Mouse (Mus musculus): ENCODE results near the gene Gjd3. TPM values are rescaled to one million over a fixed set of nuclear protein-coding genes. Genes with fewer than 3 reads are reported as not detected.

The Gjd3 gene
- polyA plus RNA-seq, 1 experiment, result 0.56 TPM

DNA sequence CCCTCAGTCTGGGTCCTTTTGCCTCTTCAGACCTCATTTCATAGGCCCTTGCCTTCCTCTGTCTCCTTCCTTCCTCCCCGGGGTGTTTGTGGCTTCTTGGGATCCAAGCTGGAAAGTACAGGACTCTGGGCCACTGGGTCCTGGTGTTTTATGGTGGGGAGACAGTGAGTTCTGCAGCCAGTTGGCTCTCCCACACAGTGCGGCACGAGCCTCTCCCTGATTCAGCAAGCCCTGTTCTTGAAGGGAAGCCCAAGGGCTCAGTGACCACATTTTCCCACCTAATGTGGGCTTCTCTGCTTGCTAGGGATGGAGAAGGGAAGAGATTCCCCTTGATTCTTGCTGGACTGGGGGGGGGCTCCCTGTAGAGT lies 40.3 kb downstream of the Gjd3 start:
- H3K27me3 ChIP-seq (ENCODE audit: control insufficient read depth, insufficient read depth, low read length), result no peaks in the 10 kb centered on the region

DNA sequence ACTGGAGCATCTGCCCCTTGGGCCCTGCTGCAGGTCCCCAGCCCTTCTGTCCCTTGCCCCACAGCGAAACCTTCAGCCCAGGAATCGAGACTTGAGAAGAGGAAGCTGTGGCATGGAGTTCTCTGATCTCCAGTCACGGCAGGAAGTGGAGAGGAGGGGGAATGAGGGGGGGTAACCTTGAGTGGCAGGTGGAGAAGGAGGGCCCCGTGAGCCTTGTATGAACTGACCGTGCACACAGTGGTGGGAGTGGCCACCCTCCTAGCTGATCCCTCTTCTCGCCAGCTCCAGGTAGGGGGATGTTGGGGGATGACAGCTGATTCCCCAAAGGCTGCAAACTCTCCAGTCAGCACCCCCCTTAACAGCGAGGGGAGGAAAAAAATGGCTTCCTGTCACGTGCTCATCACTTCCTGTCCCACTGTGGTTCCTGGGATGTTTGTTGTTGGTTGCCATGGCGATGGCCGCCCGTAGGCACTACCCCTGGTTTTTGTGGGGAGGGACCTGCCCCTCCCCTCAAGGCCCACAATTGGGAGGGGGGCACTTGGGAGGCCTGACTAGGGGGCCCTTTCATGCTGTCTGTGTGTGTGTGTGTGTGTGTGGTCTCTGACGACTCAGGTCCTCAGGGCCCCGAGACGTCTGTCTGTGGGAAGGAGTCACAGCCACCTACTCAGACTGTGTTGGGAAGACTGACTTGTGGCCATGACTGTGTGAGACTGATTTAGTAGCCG lies 40.8 kb downstream of the Gjd3 start:
- Histone ChIP-seq H3K27ac (ENCODE audit: insufficient read depth, low read length) (peak overlapping the region; percentile 85), H3K4me3 (ENCODE audit: extremely low read depth, insufficient read depth, insufficient read length) (peak overlapping the region; percentile 62), H3K4me1 (ENCODE audit: control insufficient read depth, insufficient read depth, insufficient read length) (peaks cover 64% of the 10 kb centered on the region), H3K36me3 (ENCODE audit: control insufficient read depth, insufficient read depth, low read length) (no peaks in the 10 kb centered on the region), H3K27me3 (ENCODE audit: control insufficient read depth, insufficient read depth, low read length) (no peaks in the 10 kb centered on the region)
- no peak for TF ChIP-seq CTCF (IDR thresholded peaks at IDR 0.05; ENCODE audit: extremely low read depth, insufficient read depth, insufficient read length, insufficient replicate concordance)
- WGBS, result under 1% methylated on average over 15 of the region's 15 CpGs
- DNase-seq (ENCODE audit: low read depth in 1 of 2, low spot score in 2 of 2), result peak; percentile 86 to 97

More for the DNA sequence above, 40.3 kb downstream of the Gjd3 start:
- no peak for DNase-seq (ENCODE audit: low read depth in 1 of 2, low spot score in 2 of 2)
- Histone ChIP-seq H3K27ac (ENCODE audit: insufficient read depth, low read length) (peak overlapping the region; percentile 85), H3K36me3 (ENCODE audit: control insufficient read depth, insufficient read depth, low read length) (no peaks in the 10 kb centered on the region), H3K4me1 (ENCODE audit: control insufficient read depth, insufficient read depth, insufficient read length) (peaks cover 70% of the 10 kb centered on the region), H3K4me3 (ENCODE audit: extremely low read depth, insufficient read depth, insufficient read length) (peak overlapping the region; percentile 62; the same call in 1 of the 2 replicates)
- WGBS, result 8% methylated on average over 3 of the region's 3 CpGs
- TF ChIP-seq CTCF (IDR thresholded peaks at IDR 0.05; ENCODE audit: extremely low read depth, insufficient read depth, insufficient read length, insufficient replicate concordance) (no peak), POLR2A (IDR thresholded peaks at IDR 0.05; ENCODE audit: low read depth, low read length) (no peak)

DNA sequence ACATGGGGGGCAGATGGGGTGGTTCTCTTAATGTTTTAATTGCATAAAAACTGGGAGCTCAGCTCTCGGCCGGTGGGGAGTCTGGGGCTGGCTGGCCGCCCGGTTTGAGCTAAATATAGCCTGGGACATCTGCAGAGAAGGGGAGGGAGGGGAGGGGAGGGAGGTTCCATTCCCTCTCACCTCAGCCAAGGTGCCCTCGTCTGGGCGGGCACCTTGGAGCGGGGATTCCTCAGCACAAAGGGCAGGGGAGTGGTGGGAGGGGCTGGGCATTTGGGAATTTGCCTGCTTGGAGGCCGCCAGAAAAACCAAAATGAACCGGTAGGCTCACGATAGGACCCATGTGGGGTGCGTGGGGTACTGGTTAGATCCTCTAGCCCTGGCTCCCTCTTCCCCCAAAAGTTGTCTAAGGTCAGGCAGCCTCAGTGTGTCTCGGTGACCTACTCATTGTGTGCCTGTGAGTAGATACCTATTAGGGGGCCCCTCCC lies 41.4 kb downstream of the Gjd3 start:
- Histone ChIP-seq H3K4me1 (ENCODE audit: control insufficient read depth, insufficient read depth, insufficient read length) (peaks cover 63% of the 10 kb centered on the region), H3K27me3 (ENCODE audit: control insufficient read depth, insufficient read depth, low read length) (no peaks in the 10 kb centered on the region), H3K36me3 (ENCODE audit: control insufficient read depth, insufficient read depth, low read length) (no peaks in the 10 kb centered on the region), H3K27ac (ENCODE audit: insufficient read depth, low read length) (peak overlapping the region; percentile 85), H3K4me3 (ENCODE audit: extremely low read depth, insufficient read depth, insufficient read length) (peak overlapping the region; percentile 62)
- TF ChIP-seq CTCF (IDR thresholded peaks at IDR 0.05; ENCODE audit: extremely low read depth, insufficient read depth, insufficient read length, insufficient replicate concordance) (no peak), POLR2A (IDR thresholded peaks at IDR 0.05; ENCODE audit: low read depth, low read length) (no peak)
- no peak for DNase-seq (ENCODE audit: low read depth in 1 of 2, low spot score in 2 of 2)
- WGBS, result 1% methylated on average over 12 of the region's 12 CpGs

DNA sequence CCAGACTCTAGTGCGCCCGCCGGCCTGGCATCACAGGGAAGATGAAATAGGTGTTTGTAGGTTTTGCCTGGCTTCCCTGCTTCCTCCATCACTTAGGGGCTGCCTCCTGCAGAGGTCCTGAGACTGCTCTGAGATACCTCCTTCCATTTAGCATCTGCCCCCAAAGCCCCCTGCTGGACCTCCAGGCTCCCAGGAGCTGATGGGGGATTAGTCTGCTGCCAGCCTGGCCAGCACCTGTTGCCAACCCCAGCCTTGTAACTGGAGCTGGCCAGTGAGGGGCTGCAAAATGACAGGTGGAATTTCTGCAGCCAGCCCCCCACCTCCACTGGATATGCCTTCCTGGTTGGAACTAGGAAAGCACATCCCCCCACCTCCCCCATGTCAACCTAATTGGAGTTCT lies 42.0 kb downstream of the Gjd3 start:
- TF ChIP-seq CTCF (IDR thresholded peaks at IDR 0.05; ENCODE audit: extremely low read depth, insufficient read depth, insufficient read length, insufficient replicate concordance), result no peak
- Histone ChIP-seq H3K27ac (ENCODE audit: insufficient read depth, low read length) (peak overlapping the region; percentile 85), H3K4me3 (ENCODE audit: extremely low read depth, insufficient read depth, insufficient read length) (peak overlapping the region; percentile 62; the same call in 1 of the 2 replicates), H3K4me1 (ENCODE audit: control insufficient read depth, insufficient read depth, insufficient read length) (peaks cover 57% of the 10 kb centered on the region; the same call in 1 of the 2 replicates), H3K27me3 (ENCODE audit: control insufficient read depth, insufficient read depth, low read length) (no peaks in the 10 kb centered on the region), H3K36me3 (ENCODE audit: control insufficient read depth, insufficient read depth, low read length) (no peaks in the 10 kb centered on the region)
- WGBS, result 53% methylated on average over 3 of the region's 3 CpGs
- no peak for DNase-seq (ENCODE audit: low read depth in 1 of 2, low spot score in 2 of 2)

- H3K27ac ChIP-seq (ENCODE audit: insufficient read depth, low read length), result peak overlapping the region; percentile 85
- WGBS, result 29% methylated on average over 11 of the region's 11 CpGs
- peak overlapping the region; percentile 62 for H3K4me3 ChIP-seq (ENCODE audit: extremely low read depth, insufficient read depth, insufficient read length)
- no peak for TF ChIP-seq CTCF (IDR thresholded peaks at IDR 0.05; ENCODE audit: extremely low read depth, insufficient read depth, insufficient read length, insufficient replicate concordance)
- TF ChIP-seq POLR2A (IDR thresholded peaks at IDR 0.05; ENCODE audit: low read depth, low read length), result no peak
- no peaks in the 10 kb centered on the region for H3K36me3 ChIP-seq (ENCODE audit: control insufficient read depth, insufficient read depth, low read length)
- H3K4me1 ChIP-seq (ENCODE audit: control insufficient read depth, insufficient read depth, insufficient read length), result peaks cover 50% of the 10 kb centered on the region; the same call in 1 of the 2 replicates
- no peak for DNase-seq (ENCODE audit: low read depth in 1 of 2, low spot score in 2 of 2)
- H3K27me3 ChIP-seq (ENCODE audit: control insufficient read depth, insufficient read depth, low read length), result no peaks in the 10 kb centered on the region
Observed at GRCm38 (mm10) chr11:98939953-98940641, 42.7 kb downstream of the Gjd3 start.

GRCm38 (mm10) chr11:98939084-98939952 lies 43.5 kb downstream of the Gjd3 start:
- Histone ChIP-seq H3K27me3 (ENCODE audit: control insufficient read depth, insufficient read depth, low read length) (no peaks in the 10 kb centered on the region), H3K4me3 (ENCODE audit: extremely low read depth, insufficient read depth, insufficient read length) (peak overlapping the region; percentile 62), H3K27ac (ENCODE audit: insufficient read depth, low read length) (peak overlapping the region; percentile 85), H3K36me3 (ENCODE audit: control insufficient read depth, insufficient read depth, low read length) (no peaks in the 10 kb centered on the region), H3K4me1 (ENCODE audit: control insufficient read depth, insufficient read depth, insufficient read length) (peaks cover 42% of the 10 kb centered on the region; the same call in 1 of the 2 replicates)
- DNase-seq (ENCODE audit: low read depth in 1 of 2, low spot score in 2 of 2), result peak in 1 of 2 experiments; percentile 60
- TF ChIP-seq CTCF (IDR thresholded peaks at IDR 0.05; ENCODE audit: extremely low read depth, insufficient read depth, insufficient read length, insufficient replicate concordance), result no peak
- no peak for TF ChIP-seq POLR2A (IDR thresholded peaks at IDR 0.05; ENCODE audit: low read depth, low read length)
- 15% methylated on average over 15 of the region's 15 CpGs for WGBS

Measured in spleen, adult 2 months (tissue).